Mouse (Mus musculus) inflammation-experienced regulatory T-cells, adult 6 months (primary cell): ENCODE measurements around the gene Ntrk3. TPM values are rescaled to one million over a fixed set of nuclear protein-coding genes. Genes with fewer than 3 reads are reported as not detected.

ENCODE experiments used
- ATAC-seq: one replicate; pipeline ENCODE4 v1.8.0; 2017
- polyA plus RNA-seq, 3 experiments: library from polyadenylated mRNA; unstranded; fragments of 100-300 nt; shearing (Covaris generic); gene quantifications; one replicate each; pipeline ENCODE4 v1.2.1; 2017

The Ntrk3 gene
- polyA plus RNA-seq: 10 to 100 TPM in 2 of 3 experiments, 1 to 10 TPM in 1; 9.2 to 15.0 (median 13.5) TPM

- peak; percentile 97 for ATAC-seq
These were observed at the start of gene Ntrk3 for GRCm38 (mm10) chr7:78737614-78738210. Gene Ntrk3 (minus strand): TSS chr7:78738012.

- ATAC-seq: no peak
These were observed 48.1 kb upstream of the Ntrk3 start for GRCm38 (mm10) chr7:78785906-78786305.

- ATAC-seq: peak; percentile 99
These were observed 45.1 kb upstream of the Ntrk3 start, which contains the start of the genes Mrps11 and Mrpl46 for GRCm38 (mm10) chr7:78782639-78783581. Gene Mrps11 (plus strand): TSS chr7:78783119. Gene Mrpl46 (minus strand): TSS chr7:78783531.

- no peak for ATAC-seq
These were observed 40.9 kb upstream of the Ntrk3 start for GRCm38 (mm10) chr7:78778741-78779140.

GRCm38 (mm10) chr7:78770936-78771335, 33.1 kb upstream of the Ntrk3 start:
- no peak for ATAC-seq

- ATAC-seq: no peak
These were observed 31.4 kb upstream of the Ntrk3 start for GRCm38 (mm10) chr7:78769075-78769652.

GRCm38 (mm10) chr7:78767929-78768531, 30.2 kb upstream of the Ntrk3 start:
- no peak for ATAC-seq

GRCm38 (mm10) chr7:78766019-78766683, 28.3 kb upstream of the Ntrk3 start:
- peak; percentile 89 for ATAC-seq

- ATAC-seq: no peak
These were observed 27.4 kb upstream of the Ntrk3 start for GRCm38 (mm10) chr7:78765215-78765631.

- ATAC-seq: no peak
These were observed 26.0 kb upstream of the Ntrk3 start for GRCm38 (mm10) chr7:78763801-78764200.

- no peak for ATAC-seq
These were observed 16.7 kb upstream of the Ntrk3 start for GRCm38 (mm10) chr7:78754458-78755000.

- ATAC-seq: no peak
These were observed 16.1 kb upstream of the Ntrk3 start for GRCm38 (mm10) chr7:78753752-78754457.

- no peak for ATAC-seq
These were observed 15.1 kb upstream of the Ntrk3 start for GRCm38 (mm10) chr7:78752961-78753360.

GRCm38 (mm10) chr7:78743731-78744385, 6.0 kb upstream of the Ntrk3 start:
- ATAC-seq: no peak

GRCm38 (mm10) chr7:78739351-78740000, 1.7 kb upstream of the Ntrk3 start:
- no peak for ATAC-seq

GRCm38 (mm10) chr7:78737196-78737595, 616 bp downstream of the Ntrk3 start:
- no peak for ATAC-seq

GRCm38 (mm10) chr7:78731391-78731790, 6.4 kb downstream of the Ntrk3 start:
- no peak for ATAC-seq

GRCm38 (mm10) chr7:78724591-78724990, 13.2 kb downstream of the Ntrk3 start:
- peak; percentile 65 for ATAC-seq

GRCm38 (mm10) chr7:78722051-78722450, 15.8 kb downstream of the Ntrk3 start:
- no peak for ATAC-seq
